Mouse (Mus musculus) embryonic stem cell, embryonic (primary cell): Measurements from ENCODE around the gene Akr1d1.

Source experiments
- CTCF ChIA-PET, 4 experiments: fragments of 300-600 bp in 2 of 4; fragments of 350-600 bp in 2 of 4; sonication (Branson Sonifier 250); formaldehyde crosslinking; loops; one replicate each; lab custom pipeline; 2022; ENCODE audit warnings: inconsistent platforms in 2 of 4; lab: Charles Lee
- POLR2A ChIA-PET, 4 experiments: fragments of 300-600 bp in 2 of 4; fragments of 350-600 bp in 2 of 4; sonication (Branson Sonifier 250); formaldehyde crosslinking; loops; one replicate each; lab custom pipeline; 2022; ENCODE audit warnings: antibody characterized with exemption in 4 of 4, inconsistent platforms in 1 of 4; lab: Charles Lee

Gene Akr1d1

GRCm38 (mm10) chr6:37602857-37603765 is 73.1 kb downstream of the Akr1d1 start:
- ChIA-PET POLR2A (interaction anchor here in 1 of 4 experiments (2.6 kb wide), 1 partner anchor 10 kb away, joined by 8 read pairs; no protein-coding TSS in a partner anchor), CTCF (no interaction called here)

DNA sequence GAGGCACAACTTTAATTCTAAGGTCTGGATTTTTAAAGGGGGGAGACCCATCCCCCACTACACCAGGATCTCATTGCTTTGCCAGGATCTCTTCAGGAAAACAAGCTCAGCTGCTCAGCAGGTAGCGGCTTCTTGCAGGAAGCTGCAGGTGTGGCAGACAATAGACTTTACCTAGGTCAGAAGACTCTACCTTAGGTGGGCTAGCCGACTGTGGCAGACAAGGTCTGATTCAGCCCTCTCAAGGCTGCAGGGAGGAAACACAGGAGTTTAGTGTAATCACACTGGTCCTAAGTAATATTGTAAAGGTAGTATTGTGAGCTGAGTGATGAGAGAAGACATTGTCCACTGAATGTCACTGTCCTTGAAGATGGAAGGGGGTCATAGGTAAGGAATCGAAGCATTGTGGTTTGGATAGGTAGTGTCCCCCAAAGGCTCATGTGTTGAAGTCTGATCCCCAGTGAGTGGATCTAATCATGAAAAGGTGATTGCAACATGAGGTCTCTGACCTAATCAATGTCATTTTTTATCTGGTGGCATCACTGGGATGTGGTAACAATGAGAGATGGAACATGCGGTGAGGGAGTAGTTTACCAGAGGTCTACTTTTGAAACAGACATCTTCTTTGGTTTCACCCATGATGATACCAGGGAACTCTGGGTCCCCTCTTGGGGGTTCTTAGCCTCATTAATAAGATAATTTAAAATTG is 74.4 kb downstream of the Akr1d1 start:
- ChIA-PET POLR2A (interaction anchor here in 3 of 4 experiments (0.5 to 2.6 kb wide), 4 partner anchors 11 to 744 kb away, joined by 3 to 8 read pairs (median 4); no protein-coding TSS in a partner anchor), CTCF (no interaction called here)

DNA sequence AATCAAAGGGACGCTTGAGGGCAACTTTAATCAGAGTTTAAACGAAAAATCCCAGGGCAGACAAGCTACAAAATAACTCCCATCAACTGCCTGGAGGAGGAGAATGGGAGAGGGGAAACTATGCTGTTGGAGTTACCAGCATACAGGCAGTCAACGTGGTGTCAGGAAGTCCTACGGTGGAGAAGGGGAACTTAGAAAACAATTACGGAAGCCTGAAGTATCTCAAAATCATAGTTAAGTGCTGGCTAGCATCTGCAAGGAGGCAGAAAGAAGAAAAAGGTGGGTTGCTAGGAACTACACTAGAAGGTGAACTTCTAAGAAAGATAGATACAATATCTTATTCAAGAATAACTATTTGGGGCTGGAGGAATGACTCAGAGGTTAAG is 74.9 kb downstream of the Akr1d1 start:
- ChIA-PET CTCF (no interaction called here), POLR2A (interaction anchor here in 1 of 4 experiments (2.6 kb wide), 1 partner anchor 11 kb away, joined by 8 read pairs; no protein-coding TSS in a partner anchor)

GRCm38 (mm10) chr6:37607511-37608289 is 77.7 kb downstream of the Akr1d1 start:
- ChIA-PET POLR2A (interaction anchor here in 2 of 4 experiments (0.5 to 0.6 kb wide), 2 partner anchors 64 to 172 kb away, joined by 3 to 10 read pairs; no protein-coding TSS in a partner anchor), CTCF (no interaction called here)

DNA sequence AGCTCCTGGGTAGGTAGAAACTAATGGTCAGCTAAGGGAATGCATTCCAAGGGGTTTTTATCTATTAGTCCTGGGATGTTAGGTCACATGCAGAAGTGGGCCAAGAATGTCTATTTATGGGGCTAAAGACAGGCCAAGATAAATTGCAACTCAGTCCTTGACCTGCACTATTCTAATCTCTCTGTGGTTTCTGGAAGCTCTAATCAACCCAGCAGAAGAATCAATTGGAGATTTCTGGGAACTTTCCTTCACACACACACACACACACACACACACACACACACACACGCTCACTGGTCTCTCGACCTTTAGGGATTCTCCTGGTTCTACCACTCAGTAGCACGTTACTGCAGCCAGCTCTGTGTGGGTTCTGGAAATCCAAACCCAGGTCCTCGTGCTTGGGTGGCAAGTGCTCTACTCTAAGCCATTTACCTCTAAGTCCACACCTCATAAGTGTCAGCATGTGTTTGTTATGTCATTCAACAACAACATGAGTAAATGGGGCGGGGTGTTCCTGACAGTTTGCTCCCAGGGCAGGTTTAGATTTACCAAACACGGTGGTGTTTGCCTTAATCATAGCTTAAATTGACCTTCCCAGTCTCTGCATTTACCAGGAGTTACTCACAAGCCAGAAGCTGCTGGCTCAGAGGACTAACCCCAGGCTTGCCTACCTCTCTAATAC is 82.8 kb downstream of the Akr1d1 start:
- CTCF ChIA-PET = interaction anchor here in 2 of 4 experiments (0.6 to 1.0 kb wide), 2 partner anchors 14 to 163 kb away, joined by 4 read pairs; no protein-coding TSS in a partner anchor
- POLR2A ChIA-PET = interaction anchor here in 1 of 4 experiments (0.8 kb wide), 1 partner anchor 11 kb away, joined by 4 read pairs; no protein-coding TSS in a partner anchor

- ChIA-PET CTCF (no interaction called here), POLR2A (interaction anchor here in 1 of 4 experiments (0.6 kb wide), 1 partner anchor 1634 kb away, joined by 4 read pairs; no protein-coding TSS in a partner anchor)
Observed at GRCm38 (mm10) chr6:37615490-37615889, 85.5 kb downstream of the Akr1d1 start.

DNA sequence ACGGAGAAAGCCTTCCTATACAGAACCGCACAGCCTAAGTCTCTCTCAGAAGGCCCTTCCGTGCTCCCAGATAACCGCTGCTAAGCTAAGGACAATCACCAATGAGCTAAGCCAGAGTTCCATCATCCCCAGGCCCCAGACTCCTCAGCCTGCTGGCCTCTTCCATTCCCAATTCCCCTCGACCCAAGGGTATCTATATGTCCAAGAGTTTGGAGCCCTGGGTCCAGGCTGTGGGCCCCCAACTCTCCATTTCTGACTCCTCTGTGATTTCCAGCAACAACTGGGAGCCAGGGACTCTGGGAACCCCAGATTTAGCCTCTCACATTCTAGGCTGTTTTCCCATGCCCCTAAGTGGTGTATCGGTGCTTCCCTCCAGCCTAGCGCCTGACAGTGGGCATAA is 86.2 kb downstream of the Akr1d1 start:
- ChIA-PET POLR2A (no interaction called here), CTCF (no interaction called here)

DNA sequence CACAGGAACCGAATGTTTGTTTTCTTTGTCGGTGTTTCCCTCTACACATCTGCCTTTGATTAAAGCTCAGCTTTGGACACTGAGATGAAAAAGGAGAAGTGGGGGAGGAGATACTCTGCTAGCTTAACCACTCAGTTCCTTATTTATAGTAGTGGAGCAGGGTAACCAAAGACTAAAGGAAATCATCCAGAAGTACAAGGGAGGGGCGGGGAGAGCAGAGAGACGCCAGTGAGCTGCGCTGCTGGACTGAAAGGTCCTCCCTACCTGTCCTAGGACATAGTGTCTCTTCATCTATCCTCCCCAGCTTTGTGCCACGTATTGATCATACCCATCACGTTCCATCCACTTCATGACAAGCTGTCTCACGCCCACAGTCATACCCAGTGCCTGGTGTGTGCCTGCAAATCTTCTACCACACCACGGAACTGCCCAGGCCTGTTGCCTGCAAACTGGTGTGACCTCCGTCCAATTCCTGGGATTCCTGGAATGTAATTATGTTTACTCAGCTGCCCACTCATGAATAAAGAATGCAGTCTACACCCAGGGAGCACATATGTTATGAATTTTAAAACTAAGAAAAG is 87.5 kb downstream of the Akr1d1 start:
- ChIA-PET POLR2A (interaction anchor here in 2 of 4 experiments (0.7 to 1.1 kb wide), 2 partner anchors 77 to 250 kb away, joined by 3 to 11 read pairs; no protein-coding TSS in a partner anchor), CTCF (interaction anchor here in 1 of 4 experiments (0.6 kb wide), 1 partner anchor 1910 kb away, joined by 3 read pairs; no protein-coding TSS in a partner anchor)
